Mouse (Mus musculus): Measurements from ENCODE around the gene Gm20388. TPM values are rescaled to one million over a fixed set of nuclear protein-coding genes. Genes with fewer than 3 reads are reported as not detected.

The Gm20388 gene
- total RNA-seq, 1 experiment from 2014 or later: 3.6 TPM

DNA sequence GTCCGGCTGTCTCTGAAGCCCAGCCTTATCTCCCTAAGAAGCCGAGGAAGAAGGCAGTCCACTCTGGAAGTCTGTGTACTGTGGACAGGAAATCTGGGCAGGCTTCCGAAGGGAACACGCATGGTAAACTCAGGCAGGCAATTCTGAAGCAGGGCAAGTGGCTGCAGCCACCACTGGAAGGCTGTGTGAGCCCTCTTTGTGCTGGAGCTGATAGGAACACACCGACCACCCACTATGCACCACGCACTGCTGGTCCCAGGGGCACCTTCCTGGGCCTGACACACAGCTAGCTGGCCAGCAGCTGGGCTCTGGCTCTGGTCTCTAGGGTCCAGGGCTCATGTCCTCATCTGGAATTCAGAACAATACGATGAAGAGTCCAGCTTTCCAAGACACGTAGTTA is 2305.0 kb downstream of the Gm20388 start:
- no peak for DNase-seq

DNA sequence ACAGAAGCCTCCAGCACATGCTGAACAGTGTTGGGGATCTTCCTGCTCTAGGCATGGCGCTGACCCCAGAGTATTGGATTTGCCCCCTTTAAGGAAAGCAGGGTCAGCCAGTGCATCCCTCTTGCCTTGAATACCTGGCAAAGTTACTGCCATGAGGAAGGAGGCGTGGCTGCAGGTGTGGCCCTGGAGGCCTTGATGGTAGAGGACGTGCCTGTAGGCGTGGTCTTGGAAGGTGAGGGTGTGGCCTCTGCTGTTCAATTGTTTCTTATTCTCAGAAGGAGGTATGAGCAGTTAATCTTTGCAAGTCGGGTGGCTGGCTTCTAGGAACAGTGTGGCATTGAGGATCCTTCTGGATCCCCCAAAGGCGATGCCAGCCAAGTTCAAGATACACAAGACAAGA is 2305.8 kb downstream of the Gm20388 start:
- no peak for DNase-seq

DNA sequence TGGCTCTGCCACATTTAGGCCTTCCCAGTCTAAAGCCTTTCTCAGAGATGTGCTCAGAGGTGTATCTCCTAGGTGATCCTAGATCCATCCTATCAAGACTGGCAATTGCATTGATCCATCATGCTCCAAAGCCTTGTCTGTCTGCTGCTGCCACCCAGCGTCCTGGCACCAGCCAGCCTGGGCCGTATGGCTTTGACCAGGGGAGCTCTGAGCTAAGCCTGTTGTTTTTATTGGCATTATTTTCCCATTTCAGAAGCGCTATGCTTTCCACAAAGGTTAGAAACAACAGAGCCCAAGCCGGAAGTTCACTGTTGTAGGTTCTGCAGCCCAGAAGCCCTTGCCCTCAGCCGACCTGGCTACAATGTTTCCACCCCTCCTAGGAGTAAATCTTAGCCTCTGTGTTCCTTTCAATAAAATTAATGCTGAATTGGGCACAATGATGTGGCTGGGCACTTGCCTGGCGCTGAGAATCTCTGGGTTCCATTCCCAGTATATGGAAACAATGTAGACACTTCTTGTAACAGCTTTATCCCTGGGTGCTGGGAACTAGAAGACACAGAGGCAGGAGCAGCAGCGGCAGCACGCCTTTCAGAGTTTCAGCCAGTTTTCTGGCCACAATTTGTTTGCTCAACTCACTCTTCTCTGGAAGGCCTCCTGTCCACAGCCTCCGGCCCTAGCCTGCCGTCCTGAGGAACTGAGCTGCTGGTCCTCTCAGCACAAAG is 2307.0 kb downstream of the Gm20388 start:
- DNase-seq: no peak

DNA sequence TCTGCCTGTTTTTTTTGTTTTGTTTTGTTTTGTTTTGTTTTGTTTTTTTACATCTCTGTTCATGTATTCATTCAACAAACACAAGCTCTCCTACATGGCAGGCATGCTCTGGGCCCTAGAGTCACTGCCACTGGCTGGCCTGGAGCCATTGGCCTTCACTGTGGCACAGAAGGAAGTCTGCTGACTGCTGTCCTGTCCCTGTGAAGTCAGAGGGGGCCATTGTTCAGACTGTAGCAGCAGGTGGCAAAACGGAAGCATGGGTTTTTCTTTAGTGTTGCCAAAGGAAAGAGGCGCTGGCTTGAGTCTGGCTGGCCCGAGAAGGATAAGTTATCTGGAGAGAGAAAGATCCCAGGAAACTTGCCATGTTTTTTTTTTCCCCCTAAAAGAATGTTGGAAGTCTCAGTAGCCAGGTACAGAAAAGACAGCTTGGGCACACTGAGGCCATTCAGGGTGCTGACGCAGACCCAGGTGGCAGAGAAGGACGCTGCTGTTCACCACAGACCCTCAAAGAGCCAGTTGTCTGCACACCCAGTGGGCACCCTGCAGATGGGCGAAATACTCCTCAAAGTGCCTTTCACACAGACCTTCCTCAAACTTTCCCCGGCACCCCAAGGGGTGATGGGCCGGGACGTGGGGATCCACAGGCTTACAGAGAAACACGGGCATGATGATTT is 2313.5 kb downstream of the Gm20388 start:
- DNase-seq: no peak

DNA sequence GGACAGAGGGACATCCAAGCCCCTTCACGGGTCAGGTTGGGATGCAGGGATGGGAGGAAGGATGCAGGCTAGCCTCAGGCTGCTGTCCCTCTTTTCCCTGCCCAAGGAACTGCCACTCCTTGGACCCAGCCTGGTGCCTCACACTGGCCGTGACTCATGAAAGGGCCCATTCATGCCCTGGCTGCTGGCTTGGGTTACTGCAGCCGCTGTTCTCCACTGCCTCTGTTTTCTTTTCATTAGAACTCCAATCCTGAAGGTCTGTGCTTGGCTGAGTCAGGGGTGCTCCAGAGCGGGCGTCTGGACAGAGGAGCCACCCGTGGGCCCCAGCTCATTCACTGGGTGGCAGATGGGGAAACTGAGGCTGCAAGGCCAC is 2314.0 kb downstream of the Gm20388 start:
- DNase-seq: peak; percentile 27

DNA sequence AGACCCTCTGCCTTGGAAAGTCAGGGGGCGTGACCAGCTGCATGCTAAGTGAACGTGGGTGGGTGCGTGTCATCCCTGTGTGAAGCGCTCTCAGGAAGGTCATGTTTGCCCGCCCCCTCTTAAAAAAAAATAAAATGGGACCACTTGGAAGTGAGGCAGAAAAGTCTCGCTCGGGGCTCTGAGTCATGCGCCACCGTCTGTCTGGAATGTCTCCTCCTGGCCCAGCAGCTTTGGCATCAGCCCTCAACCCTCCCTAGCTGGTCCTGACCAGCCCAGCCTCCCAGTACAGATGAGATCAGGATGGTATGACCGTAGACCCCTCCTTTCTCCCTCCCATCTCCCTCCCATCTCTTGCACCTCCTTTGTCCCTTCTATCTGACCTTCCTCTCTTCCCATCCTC is 2314.8 kb downstream of the Gm20388 start:
- DNase-seq: no peak

DNA sequence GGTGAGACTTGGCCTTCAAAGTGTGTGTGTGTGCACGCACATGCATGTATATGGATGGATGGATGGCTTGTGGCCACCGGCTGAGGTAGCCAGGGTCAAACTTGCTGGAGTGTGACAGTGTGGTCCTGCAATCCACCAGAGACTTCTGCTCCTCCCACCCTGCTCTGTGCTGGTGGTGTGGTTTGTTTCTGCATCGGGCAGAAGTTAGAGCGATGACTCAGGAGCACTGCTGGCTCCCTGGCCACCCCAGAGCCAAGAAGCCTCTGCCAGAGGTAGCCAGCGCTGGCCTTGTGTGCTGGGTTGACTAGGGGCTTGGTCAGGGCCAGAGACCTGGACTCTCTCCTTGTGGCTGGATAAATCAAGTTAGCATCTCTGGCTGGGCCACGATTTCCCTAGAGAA is 2316.7 kb downstream of the Gm20388 start:
- DNase-seq: peak; percentile 34

DNA sequence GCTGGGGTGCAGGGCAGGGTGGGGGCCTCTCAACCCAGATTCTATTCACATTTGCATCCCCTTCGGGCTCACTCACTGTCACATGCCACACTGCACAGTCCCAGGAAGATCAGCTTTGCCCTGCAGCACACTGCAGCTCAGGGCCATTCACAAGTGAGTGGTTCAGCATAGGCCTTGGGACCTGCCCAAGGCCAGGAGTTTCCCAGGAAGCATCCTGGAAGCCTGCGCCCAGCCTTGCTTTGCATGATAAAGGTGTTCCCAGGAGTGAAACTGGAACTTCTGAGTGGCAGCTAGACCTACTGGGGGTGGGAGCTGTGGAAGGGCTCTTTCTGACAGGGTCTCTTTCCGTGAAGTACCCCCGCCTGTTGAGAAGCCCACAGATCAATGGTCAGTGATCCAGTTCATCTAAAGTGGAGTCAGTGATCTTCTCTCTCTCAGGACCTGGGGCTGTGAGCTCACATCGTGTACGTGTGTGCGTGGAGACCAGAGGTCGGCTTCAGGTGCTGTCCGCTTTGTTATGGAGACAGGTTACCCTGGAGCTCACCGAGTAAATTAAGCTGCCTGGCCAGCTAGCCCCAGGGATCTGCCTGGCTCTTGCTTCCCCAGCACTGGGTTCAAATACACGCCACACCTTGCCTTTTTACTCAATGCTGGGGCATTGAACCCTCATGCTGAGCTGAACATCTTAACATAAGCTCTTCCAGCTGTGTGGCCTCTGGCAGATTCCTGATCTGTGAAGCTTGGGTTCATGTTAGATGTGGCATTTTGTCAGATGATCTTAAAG is 2318.3 kb downstream of the Gm20388 start:
- no peak for DNase-seq

DNA sequence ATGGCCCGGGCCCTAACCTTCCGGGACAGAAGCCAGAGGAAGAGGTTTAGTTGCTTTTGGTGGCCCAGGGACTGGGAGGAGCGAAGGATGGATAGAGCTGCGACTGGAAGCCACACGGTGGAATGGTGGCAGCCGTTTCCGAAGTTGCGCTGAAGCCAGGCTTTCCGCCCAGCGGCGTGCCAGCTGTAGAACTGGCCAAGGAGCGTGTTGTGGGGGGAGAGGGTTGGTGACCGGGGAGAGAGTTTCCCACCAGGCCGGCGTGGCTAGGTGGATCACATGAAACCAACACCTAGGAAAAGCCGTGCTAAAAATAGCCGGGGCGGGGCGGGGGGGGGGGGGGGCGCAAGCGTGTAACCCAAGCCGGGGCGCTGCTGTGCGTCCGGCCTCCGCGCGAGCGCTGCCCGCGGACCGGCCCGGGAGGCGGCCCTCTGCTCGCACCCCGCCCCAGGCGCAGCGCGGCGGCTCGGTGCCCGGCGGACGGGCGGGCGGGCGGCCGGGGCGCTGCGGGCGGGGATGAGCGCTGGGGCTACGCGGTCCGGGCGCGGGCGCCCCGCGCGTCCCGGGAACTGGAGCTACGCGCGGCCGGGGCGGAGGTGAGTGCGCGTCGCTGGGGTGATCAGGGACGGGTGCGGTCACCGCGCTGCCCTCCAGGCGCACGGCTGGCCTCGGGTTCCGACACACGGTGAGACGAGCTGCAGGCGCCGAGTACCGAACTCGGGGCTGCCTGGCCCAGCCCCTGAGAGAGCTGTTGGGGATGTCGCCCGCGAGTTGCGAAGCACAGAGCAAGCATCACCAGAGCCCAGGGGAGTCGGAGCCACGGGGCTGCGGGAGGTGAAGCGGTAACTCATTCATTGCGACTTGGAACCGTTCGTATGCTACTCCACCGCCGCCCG is 2319.4 kb downstream of the Gm20388 start:
- peak; percentile 40 for DNase-seq

DNA sequence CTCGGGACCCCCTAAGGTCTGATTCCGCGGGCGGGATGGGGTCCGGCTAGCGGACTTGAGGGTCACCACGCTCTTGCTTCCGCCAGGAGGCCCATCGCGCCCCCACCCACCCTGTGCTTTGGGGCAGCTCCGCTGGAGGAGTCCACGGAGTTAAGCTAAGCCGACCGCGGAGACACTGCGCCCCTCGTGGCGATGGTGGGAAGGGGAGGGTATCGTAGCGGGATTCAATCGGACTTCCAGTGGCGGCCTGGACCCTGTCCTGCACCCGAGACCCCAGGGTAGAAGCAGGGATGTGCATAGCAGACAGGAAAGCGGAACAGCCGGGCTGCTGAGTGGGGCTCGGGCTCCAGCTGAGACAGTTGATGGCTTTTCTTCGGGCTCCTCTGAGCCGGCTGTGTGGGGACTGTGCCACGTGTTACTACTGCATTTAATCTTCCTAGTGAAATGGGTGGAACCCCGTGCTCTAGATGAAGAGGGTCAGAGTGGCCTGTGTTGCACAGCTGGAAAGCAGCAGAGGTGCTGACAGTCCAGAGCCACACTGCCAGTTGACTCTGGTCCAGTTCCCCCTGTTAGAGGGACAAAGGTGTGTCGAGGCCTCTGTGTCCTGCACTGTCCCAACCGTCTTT is 2320.2 kb downstream of the Gm20388 start:
- DNase-seq: peak; percentile 76

DNA sequence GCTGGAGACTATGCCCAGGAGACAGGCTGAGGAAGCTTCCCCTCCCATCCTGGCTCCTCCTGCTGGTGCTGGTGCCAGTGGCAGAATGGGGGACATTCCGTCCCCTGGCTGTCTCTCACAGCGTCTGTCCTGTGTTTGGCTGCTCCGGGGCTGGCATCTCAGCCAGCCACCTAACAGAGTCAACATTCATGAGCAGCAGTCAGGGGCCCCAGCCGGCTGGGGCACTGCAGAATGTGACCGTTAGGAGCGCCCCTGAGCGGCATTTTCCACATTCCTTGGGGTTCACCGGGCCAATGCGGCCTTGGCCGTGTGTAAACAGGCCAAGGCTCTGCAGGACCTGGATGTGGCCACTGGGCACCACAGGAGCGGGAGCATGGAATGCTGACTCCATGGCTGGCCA is 2323.4 kb downstream of the Gm20388 start:
- peak; percentile 47 for DNase-seq

DNA sequence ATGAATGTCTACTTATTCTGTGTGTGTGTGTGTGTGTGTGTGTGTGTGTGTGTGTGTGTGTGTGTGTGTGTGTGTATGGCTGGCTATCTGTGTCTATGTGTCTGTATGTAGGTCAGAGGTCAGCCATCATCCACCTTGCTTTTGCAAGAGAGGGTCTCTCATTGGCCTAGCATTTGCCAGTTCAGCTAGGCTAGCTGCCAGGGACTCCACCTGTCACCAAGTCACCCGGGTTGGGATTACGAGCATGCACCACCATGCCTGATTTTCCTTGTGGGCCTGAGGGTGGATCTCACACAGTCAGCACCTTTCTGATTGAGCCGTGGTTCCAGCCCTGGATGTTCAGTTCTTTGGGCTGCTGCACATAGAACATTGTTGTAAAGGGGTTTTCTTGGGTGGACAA is 2325.9 kb downstream of the Gm20388 start:
- DNase-seq: no peak

DNA sequence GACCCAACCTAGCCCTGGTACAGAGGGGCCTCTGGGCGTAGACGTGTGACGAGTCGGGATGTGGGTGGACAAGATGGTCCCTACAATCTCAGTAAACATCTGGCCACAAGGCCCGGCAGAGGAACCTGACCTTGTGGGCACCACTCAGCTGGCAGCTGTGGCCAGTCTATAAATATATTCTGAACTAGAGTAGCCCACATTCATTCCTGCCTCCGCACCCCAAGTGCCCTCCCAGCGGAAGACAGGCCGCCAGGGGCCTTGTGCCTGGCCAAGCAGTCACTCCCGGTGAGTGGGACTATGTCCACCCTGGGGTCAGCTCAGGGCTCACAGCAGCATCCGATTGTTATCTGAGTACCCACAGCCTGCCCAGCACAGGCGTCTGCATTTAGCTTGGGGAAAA is 2327.6 kb downstream of the Gm20388 start:
- DNase-seq: no peak

DNA sequence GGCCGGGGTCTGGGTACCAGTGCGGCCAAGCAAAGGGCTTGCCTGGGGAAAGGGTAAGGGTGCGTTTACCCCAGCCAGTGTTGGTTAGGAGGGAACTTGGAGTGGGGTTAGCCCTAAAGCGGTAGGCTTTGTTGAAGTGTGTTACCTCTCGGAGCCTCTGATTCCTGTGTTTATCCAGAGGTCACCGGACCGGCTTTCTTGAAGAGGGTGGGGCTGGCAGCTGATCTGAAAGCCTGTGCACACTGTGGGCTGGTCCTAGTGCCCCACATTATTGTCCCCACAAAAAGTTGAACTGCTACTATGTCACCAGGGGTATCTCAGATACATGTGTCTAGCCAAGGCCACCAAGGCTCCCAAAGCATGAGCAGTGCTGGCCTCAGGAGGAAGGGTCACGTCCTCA is 2328.1 kb downstream of the Gm20388 start:
- DNase-seq: no peak

DNA sequence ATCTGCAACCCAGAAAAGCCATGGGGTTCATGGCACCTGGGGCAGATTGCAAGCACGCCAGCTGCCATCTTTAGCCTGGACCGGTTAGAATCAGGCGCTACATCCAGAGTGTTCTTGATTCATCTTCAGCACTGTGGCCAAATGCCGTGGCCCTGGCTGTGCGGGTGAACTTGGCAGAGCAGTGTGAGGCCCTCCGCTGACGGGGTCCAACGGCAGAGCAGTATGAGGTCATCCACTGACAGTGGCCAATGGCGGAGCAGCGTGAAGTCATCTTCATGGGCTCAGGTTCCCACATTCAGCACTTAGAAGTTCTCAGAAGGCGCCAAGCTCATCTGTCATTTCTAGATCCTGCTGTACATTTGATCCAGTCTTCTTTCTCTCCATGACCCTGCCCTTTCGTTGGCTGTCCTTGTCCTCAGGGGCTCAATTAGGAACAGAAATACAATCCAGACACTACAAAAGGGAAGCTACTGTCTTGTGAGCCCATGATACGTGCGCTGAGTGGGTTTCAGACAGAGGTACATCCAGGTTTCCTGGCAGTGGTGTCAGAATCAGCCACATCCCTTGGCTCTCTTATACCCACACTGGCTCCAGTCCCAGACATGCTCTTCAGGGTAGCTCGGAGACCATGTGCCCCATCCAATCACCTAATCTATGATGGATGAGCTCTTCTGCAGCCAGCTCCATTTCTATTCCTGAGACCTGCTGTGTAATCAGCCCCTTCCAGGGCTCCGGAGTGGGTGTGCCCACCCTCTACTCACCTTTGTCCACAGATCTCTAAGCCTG is 2329.8 kb downstream of the Gm20388 start:
- DNase-seq: no peak

DNA sequence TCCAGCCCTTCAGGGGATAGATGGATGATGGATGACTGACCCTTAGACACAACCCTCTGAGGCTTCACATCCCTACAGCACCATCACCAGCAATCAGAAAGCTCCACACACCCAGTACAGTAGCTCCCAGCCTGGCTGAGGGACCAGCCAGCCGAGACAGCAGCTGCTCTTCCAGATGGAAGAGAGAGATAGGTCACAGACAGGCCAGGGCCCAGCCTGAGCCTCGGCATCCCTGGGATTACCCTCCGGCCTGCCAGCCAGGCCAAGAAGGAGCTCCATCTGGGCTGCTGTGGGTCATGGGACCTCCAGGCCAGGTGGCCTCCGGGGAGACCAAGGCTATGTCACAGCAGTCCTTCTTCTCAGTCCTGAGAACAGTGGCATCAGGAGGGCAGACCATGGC is 2332.7 kb downstream of the Gm20388 start:
- DNase-seq: no peak

DNA sequence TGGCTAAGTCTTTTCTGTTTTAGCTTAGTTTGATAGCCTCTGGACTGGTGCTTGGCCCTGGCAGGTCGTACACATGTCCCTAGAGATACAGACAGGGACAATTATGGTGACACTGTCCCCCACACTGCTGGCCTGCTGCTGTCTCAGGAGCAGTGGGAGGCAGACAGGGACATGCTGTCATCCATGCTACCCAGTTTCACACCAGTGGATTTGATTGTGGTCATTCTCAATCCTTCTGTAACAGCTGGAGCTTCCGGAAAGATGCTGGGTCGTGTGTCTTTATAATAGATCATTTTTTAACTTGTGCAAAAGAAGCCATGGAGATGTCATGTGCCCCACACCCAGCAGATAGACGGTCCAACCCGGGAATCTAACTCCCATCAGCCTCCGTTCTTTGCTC is 2334.5 kb downstream of the Gm20388 start:
- no peak for DNase-seq

DNA sequence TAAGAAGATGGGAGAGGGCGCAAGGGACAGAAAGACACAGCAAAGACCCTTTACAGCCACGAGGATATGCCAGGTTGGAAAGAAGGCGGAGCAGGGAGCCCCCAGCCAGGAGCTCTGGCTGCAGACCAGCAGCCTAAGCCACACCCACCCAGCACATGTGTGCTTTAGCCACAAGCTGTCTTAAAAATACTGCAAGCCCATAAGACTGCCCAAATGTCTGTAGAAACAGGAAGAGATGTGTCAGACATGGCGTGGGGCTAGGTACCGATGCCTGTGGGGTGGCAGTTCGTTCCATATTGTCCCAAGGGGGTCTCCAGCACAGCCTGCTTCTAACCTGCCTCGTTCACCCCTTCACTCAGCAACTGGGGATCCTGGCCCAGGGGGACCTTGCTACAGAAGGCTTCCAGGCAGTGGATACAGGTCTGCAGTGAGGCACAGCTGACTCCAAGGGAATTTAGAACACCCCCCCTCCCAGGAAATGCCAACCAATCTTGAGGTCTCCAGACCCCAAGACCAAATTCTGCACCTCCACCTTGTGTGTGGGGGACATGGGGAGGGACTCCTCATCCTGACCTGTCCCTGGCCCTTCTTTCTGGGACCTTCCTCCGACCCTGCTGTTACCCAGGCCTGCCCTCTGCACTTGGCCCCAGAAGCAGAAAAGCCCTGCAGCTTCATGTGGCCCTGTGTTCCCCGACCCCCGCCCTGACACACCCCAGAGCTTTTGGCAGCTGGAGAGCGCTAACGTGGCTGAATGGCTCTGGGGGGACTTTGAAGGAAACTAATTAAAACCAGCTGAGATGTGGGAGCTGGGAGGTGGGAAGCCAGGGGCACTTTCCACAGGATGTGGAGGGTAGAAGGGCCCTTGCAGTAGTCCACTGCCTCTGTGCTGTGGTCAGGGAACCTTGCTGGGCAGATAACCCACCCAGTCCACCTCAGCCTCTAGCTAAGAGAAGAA is 2335.9 kb downstream of the Gm20388 start:
- DNase-seq: no peak

DNA sequence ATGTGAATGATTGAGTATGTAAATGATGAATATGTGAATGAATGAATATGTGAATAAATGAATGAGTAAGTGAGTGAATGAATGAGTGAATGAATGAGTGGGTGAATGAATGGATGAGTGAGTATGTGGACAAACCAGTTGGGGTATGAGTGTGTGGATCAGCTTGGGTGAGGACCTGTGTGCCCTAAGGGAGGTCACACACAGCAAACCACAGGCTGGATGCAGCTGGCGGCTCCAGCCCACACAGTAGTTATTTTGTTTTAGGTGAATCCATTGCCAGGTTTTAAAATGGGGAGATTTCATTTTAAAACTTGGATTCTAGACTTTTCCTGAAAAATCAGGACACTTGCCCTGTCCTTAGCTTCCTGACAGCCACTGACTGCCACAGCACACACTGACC is 2341.1 kb downstream of the Gm20388 start:
- DNase-seq: no peak

DNA sequence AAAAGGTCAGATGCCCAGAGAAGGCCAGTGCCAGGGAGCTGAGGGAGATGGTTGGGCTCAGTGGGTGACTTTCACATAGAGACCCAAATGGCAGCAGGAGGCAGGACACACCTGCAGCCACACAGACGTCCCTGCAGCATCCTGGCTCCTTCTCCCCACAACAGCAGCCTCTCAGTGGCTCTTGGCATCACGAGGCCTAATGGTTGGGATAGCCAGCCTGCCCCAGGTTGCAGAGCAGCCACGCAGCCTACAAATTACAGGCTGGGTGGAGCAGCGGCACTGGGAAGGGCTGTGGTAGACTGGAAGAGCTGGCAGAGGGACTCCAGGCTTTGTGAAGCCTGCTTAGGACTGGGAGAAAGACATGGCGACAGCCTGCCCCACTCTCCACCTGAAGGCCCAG is 2341.7 kb downstream of the Gm20388 start:
- no peak for DNase-seq
